Mouse (Mus musculus) kidney, adult 2 months (tissue): ENCODE data around the gene Dedd2.

Experiments used
- CTCF ChIP-seq: fragments of 200-500 bp; conservative IDR thresholded peaks from 2 replicates; pipeline ENCODE4 v1.5.1; 2011; ENCODE audit warnings: low read depth, mild to moderate bottlenecking, control low read depth, low read length, moderate library complexity, mixed read lengths; ENCODE audit not compliant: insufficient read depth, insufficient read length
- POLR2A ChIP-seq: fragments of 200-500 bp; IDR thresholded peaks from one replicate; pipeline ENCODE4 v1.6.1; 2011; ENCODE audit warnings: low read depth, low read length, control low read depth

DNA sequence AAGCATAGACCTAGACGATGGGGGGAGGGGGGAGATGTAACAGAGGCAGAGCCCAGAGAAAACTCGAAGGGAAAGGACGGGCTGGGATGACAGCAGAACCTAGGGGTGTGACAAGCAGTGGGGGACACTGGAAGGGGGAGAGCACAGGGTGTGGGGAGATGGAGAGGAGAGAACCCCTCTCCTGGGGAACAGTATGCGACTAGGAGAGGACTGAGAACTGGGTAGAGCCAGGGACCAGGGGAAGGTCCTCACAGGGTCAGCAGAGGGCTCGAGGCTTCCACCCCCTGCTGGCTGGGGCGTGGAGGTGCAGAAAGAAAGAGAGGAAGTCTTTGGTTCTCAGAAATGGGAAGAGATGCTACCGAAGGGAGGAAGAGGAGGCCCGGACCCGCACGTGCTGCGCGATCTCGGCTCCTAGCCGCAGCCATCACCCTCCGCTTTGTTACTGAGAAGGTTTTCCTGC, 39.1 kb downstream of the Dedd2 start:
- no peak for TF ChIP-seq POLR2A
- peak; percentile 56 for TF ChIP-seq CTCF
